Mouse (Mus musculus) CH12.LX (cell line): ENCODE measurements around the gene Abcc2. TPM values are rescaled to one million over a fixed set of nuclear protein-coding genes. Genes with fewer than 3 reads are reported as not detected.

Experiments used
- DNase-seq: peaks from one replicate; pipeline ENCODE4 v3.0.0-alpha.2; 2013; ENCODE audit errors: extremely low read depth
- H3K27ac ChIP-seq: 2 replicates; pipeline ENCODE4 v1.5.1; 2012; ENCODE audit warnings: low read depth, mild to moderate bottlenecking, control low read depth, moderate library complexity; ENCODE audit not compliant: insufficient read depth
- H3K27me3 ChIP-seq: replicated peaks from 2 replicates; pipeline ENCODE3; 2012; ENCODE audit warnings: inconsistent platforms
- H3K36me3 ChIP-seq, 2 experiments: replicated peaks in 1 of 2; 2 replicates each; pipeline versions ENCODE3 to v1.6.1; 2012; ENCODE audit warnings: inconsistent platforms in 1 of 2, low read length in 1 of 2, mild to moderate bottlenecking in 1 of 2, mixed read lengths in 1 of 2, moderate library complexity in 1 of 2; ENCODE audit not compliant: control insufficient read depth in 1 of 2, insufficient read depth in 1 of 2
- H3K4me1 ChIP-seq, 2 experiments: 2 replicates each; pipeline ENCODE4 v1.6.1; 2012; ENCODE audit warnings: inconsistent platforms in 1 of 2, moderate library complexity in 1 of 2; ENCODE audit not compliant: insufficient read depth in 2 of 2, control insufficient read depth in 1 of 2
- H3K4me2 ChIP-seq: 2 replicates; pipeline ENCODE4 v1.6.1; 2012; ENCODE audit warnings: low read depth, mild to moderate bottlenecking, control low read depth; ENCODE audit not compliant: poor library complexity, insufficient read depth, severe bottlenecking
- H3K4me3 ChIP-seq, 3 experiments: fragments of 150-350 bp in 1 of 3; sonication (generic) in 1 of 3; replicated peaks in 1 of 3; 2 replicates each; pipeline versions ENCODE3 to v1.5.1; 2011 to 2012; ENCODE audit warnings: low read depth in 2 of 3, low read length in 2 of 3, mild to moderate bottlenecking in 2 of 3, moderate library complexity in 2 of 3, control low read depth in 1 of 3, improper control_type of control experiment in 1 of 3, inconsistent platforms in 1 of 3, mixed read lengths in 1 of 3; ENCODE audit not compliant: poor library complexity in 1 of 3
- H3K79me2 ChIP-seq: replicated peaks from 2 replicates; pipeline ENCODE4 v1.6.1; 2012; ENCODE audit warnings: mild to moderate bottlenecking, moderate library complexity; ENCODE audit not compliant: control insufficient read depth, poor library complexity, insufficient read depth, severe bottlenecking; ENCODE audit errors: extremely low read depth
- H3K9ac ChIP-seq: 2 replicates; pipeline ENCODE4 v1.6.1; 2012; ENCODE audit warnings: low read depth, mild to moderate bottlenecking, control low read depth, moderate library complexity; ENCODE audit not compliant: insufficient read depth
- H3K9me3 ChIP-seq: replicated peaks from 2 replicates; pipeline ENCODE3; 2012; ENCODE audit warnings: low read length, inconsistent platforms, mixed read lengths
- BHLHE40 ChIP-seq: IDR thresholded peaks from 2 replicates; pipeline ENCODE4 v1.6.1; 2011; ENCODE audit warnings: mild to moderate bottlenecking, low read depth, low read length, improper control_type of control experiment
- CHD1 ChIP-seq: IDR thresholded peaks from 2 replicates; pipeline ENCODE4 v1.6.1; 2012; ENCODE audit warnings: low read depth, low read length, improper control_type of control experiment, inconsistent platforms
- CHD2 ChIP-seq: IDR thresholded peaks from 2 replicates; pipeline ENCODE4 v1.6.1; 2011; ENCODE audit warnings: low read length, improper control_type of control experiment
- ETS1 ChIP-seq: conservative IDR thresholded peaks from 2 replicates; pipeline ENCODE4 v1.6.1; 2012; ENCODE audit warnings: low read depth, mild to moderate bottlenecking, inconsistent platforms, low read length, improper control_type of control experiment, moderate library complexity
- GABPA ChIP-seq: IDR thresholded peaks from 2 replicates; pipeline ENCODE4 v1.6.1; 2012; ENCODE audit warnings: low read depth, low read length, improper control_type of control experiment, inconsistent platforms; ENCODE audit not compliant: insufficient replicate concordance
- HCFC1 ChIP-seq: IDR thresholded peaks from 2 replicates; pipeline ENCODE4 v1.6.1; 2012; ENCODE audit warnings: low read depth, mild to moderate bottlenecking, inconsistent platforms, low read length, improper control_type of control experiment
- JUN ChIP-seq: IDR thresholded peaks from 2 replicates; pipeline ENCODE4 v1.6.1; 2011; ENCODE audit warnings: low read depth, mild to moderate bottlenecking, low read length, improper control_type of control experiment, moderate library complexity; ENCODE audit not compliant: insufficient read depth
- MAFK ChIP-seq: IDR thresholded peaks from 2 replicates; pipeline ENCODE4 v1.6.1; 2011; ENCODE audit warnings: low read length, improper control_type of control experiment; ENCODE audit not compliant: insufficient replicate concordance
- MAZ ChIP-seq: IDR thresholded peaks from 2 replicates; pipeline ENCODE4 v1.6.1; 2012; ENCODE audit warnings: low read depth, mild to moderate bottlenecking, inconsistent platforms, low read length, improper control_type of control experiment, moderate library complexity
- MEF2A ChIP-seq: IDR thresholded peaks from 2 replicates; pipeline ENCODE4 v1.6.1; 2014; ENCODE audit warnings: low read depth, mild to moderate bottlenecking, inconsistent platforms, low read length, improper control_type of control experiment, borderline replicate concordance
- MXI1 ChIP-seq: IDR thresholded peaks from 2 replicates; pipeline ENCODE4 v1.6.1; 2011; ENCODE audit warnings: mild to moderate bottlenecking, low read depth, low read length, improper control_type of control experiment
- MYC ChIP-seq: IDR thresholded peaks from 2 replicates; pipeline ENCODE4 v1.6.1; 2011; ENCODE audit warnings: low read depth, mild to moderate bottlenecking, improper control_type of control experiment, low read length
- NRF1 ChIP-seq: IDR thresholded peaks from 2 replicates; pipeline ENCODE4 v1.6.1; 2014; ENCODE audit warnings: low read depth, mild to moderate bottlenecking, inconsistent platforms, low read length, improper control_type of control experiment, moderate library complexity
- POLR2A ChIP-seq: IDR thresholded peaks from 2 replicates; pipeline ENCODE4 v1.6.1; 2011; ENCODE audit warnings: low read depth, mild to moderate bottlenecking, improper control_type of control experiment, low read length
- POLR2AphosphoS2 ChIP-seq: IDR thresholded peaks from 2 replicates; pipeline ENCODE4 v1.6.1; 2011; ENCODE audit warnings: low read depth, low read length, improper control_type of control experiment
- RAD21 ChIP-seq: IDR thresholded peaks from 2 replicates; pipeline ENCODE4 v1.6.1; 2011; ENCODE audit warnings: low read depth, mild to moderate bottlenecking, low read length, improper control_type of control experiment, moderate library complexity
- RCOR1 ChIP-seq: conservative IDR thresholded peaks from 2 replicates; pipeline ENCODE4 v1.6.1; 2012; ENCODE audit warnings: low read depth, mild to moderate bottlenecking, inconsistent platforms, low read length, improper control_type of control experiment
- SIN3A ChIP-seq: IDR thresholded peaks from 2 replicates; pipeline ENCODE4 v1.6.1; 2012; ENCODE audit warnings: low read length, improper control_type of control experiment, inconsistent platforms
- SMC3 ChIP-seq: IDR thresholded peaks from 2 replicates; pipeline ENCODE4 v1.6.1; 2011; ENCODE audit warnings: low read depth, low read length, improper control_type of control experiment
- TCF12 ChIP-seq: IDR thresholded peaks from 2 replicates; pipeline ENCODE4 v1.6.1; 2014; ENCODE audit warnings: low read depth, mild to moderate bottlenecking, inconsistent platforms, low read length, improper control_type of control experiment
- UBTF ChIP-seq: IDR thresholded peaks from 2 replicates; pipeline ENCODE4 v1.6.1; 2012; ENCODE audit warnings: low read depth, mild to moderate bottlenecking, inconsistent platforms, low read length, improper control_type of control experiment, moderate library complexity
- USF1 ChIP-seq: IDR thresholded peaks from 2 replicates; pipeline ENCODE4 v1.6.1; 2014; ENCODE audit warnings: low read depth, mild to moderate bottlenecking, inconsistent platforms, low read length, improper control_type of control experiment
- USF2 ChIP-seq: conservative IDR thresholded peaks from 2 replicates; pipeline ENCODE4 v1.6.1; 2011; ENCODE audit warnings: low read depth, low read length, improper control_type of control experiment
- ZC3H11A ChIP-seq: IDR thresholded peaks from 2 replicates; pipeline ENCODE4 v1.6.1; 2012; ENCODE audit warnings: low read depth, mild to moderate bottlenecking, inconsistent platforms, low read length, improper control_type of control experiment
- ZKSCAN1 ChIP-seq: IDR thresholded peaks from 2 replicates; pipeline ENCODE4 v1.6.1; 2012; ENCODE audit warnings: low read depth, inconsistent platforms, low read length, improper control_type of control experiment, borderline replicate concordance
- ZMIZ1 ChIP-seq: IDR thresholded peaks from 2 replicates; pipeline ENCODE4 v1.6.1; 2012; ENCODE audit warnings: low read depth, mild to moderate bottlenecking, inconsistent platforms, low read length, improper control_type of control experiment
- ZNF384 ChIP-seq: IDR thresholded peaks from 2 replicates; pipeline ENCODE4 v1.6.1; 2012; ENCODE audit warnings: low read depth, low read length, improper control_type of control experiment, inconsistent platforms
- dilution Hi-C: fragments of 300-500 bp; cut with MboI; formaldehyde crosslinking; loops from 2 replicates; pipeline ENCODE4 v1.14.3; 2020; ENCODE audit warnings: low sequenced_read_pairs; ENCODE audit not compliant: extremely low pct_unique_long_range_greater_than_20kb, extremely low pct_ligation_motif_present
- in situ Hi-C: fragments of 300-500 bp; cut with MboI; formaldehyde crosslinking; loops from 3 replicates; pipeline ENCODE4 v1.14.3; 2019; ENCODE audit warnings: low sequenced_read_pairs, low pct_ligation_motif_present, low pct_unique_long_range_greater_than_20kb, mixed read lengths
- polyA plus RNA-seq: library from polyadenylated mRNA; unstranded; fragments of >175 nt; gene quantifications from 2 replicates; pipeline ENCODE4 v1.2.1, GENCODE M21; 2012; ENCODE audit warnings: low read depth; ENCODE audit not compliant: insufficient read length
- total RNA-seq, 2 experiments: library from RNA; depleted of rRNA; stranded (reverse); fragments of 300-350 nt in 1 of 2; fragments of >200 nt in 1 of 2; gene quantifications; 2 replicates each; pipeline ENCODE4 v1.2.3; 2012 to 2014

Abcc2 gene
- total RNA-seq (2012; rRNA removed) (0.08 TPM in 2 replicates), total RNA-seq (2014; rRNA removed) (0.09 and 0.18 TPM in 2 replicates), polyA plus RNA-seq (0.39 and 0.41 TPM in 2 replicates)

GRCm38 (mm10) chr19:43781980-43782379 is at the start of gene Abcc2:
Gene Abcc2, plus strand, starts transcription at chr19:43782192.
- dilution Hi-C loops (no loop called here), in situ Hi-C loops (no loop called here)
- Histone ChIP-seq H3K4me1 (peaks cover 3% of the 10 kb centered on the region in 2 experiments; a peak in 2 of 4 replicates), H3K36me3 (no peaks in the 10 kb centered on the region), H3K4me2 (no peak within 1 kb of the TSS), H3K27me3 (no peaks in the 10 kb centered on the region), H3K27ac (no peak within 1 kb of the TSS), H3K9ac (no peak within 1 kb of the TSS), H3K4me3 (no peak within 1 kb of the TSS), H3K79me2 (no peaks in the 10 kb centered on the region), H3K9me3 (no peaks in the 10 kb centered on the region)
- no peak for DNase-seq
- TF ChIP-seq MYC (no peak), RCOR1 (no peak), MXI1 (no peak), UBTF (no peak), POLR2AphosphoS2 (no peak), ZMIZ1 (no peak), CHD1 (no peak), NRF1 (no peak), MEF2A (no peak), POLR2A (no peak), ZKSCAN1 (no peak), MAFK (no peak), MAZ (no peak), ZNF384 (no peak), HCFC1 (no peak), ZC3H11A (no peak), JUN (no peak), SIN3A (no peak)

- no peak for DNase-seq
- no peaks in the 10 kb centered on the region for H3K4me1 ChIP-seq
- TF ChIP-seq USF2 (no peak), MAFK (no peak), ZKSCAN1 (no peak), BHLHE40 (no peak), RCOR1 (no peak), RAD21 (no peak), GABPA (no peak), USF1 (no peak), TCF12 (no peak), ETS1 (no peak), MEF2A (no peak), NRF1 (no peak), CHD2 (no peak), JUN (no peak), MYC (no peak), SMC3 (no peak), HCFC1 (no peak)
- TF ChIP-seq, all 38 proteins: peak for 0
- H3K27me3 ChIP-seq, result no peaks in the 10 kb centered on the region
- no peaks in the 10 kb centered on the region for H3K79me2 ChIP-seq
- in situ Hi-C loops (no loop called here), dilution Hi-C loops (no loop called here)
- peaks cover 77 to 94% of the 10 kb centered on the region in 2 experiments for H3K36me3 ChIP-seq
- no peak overlapping the region for H3K4me3 ChIP-seq
- H3K4me2 ChIP-seq, result no peak overlapping the region
- no peak overlapping the region for H3K27ac ChIP-seq
- no peak overlapping the region for H3K9ac ChIP-seq
- H3K9me3 ChIP-seq, result peaks cover 3% of the 10 kb centered on the region
These were observed 43.6 kb upstream of the Abcc2 start for GRCm38 (mm10) chr19:43738409-43738808.
